In the genomic region with DNA sequence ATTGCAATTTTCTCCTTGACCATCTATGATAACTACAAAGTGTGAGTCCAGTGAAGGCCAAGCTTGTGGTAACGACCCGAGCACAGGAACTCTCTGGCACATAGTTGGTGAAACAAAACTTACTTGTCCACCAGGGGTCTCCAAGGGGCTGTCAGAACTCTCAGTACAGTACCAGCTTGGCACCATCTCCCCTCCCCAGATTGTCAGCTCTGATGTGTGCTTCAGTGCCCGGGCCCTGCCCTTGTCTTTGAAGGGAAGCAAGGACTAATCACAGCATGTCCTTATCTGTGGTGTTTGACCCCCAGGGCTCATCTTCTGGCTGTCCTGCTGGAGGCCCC, we compare ENCODE assay signal across 8 mouse cellular contexts.
DNase-seq lines count a peak whose midpoint lies in the region; ATAC-seq and TF ChIP-seq lines count a peak whose summit lies in the region.

No protein-coding gene starts in this region.

- ATAC-seq in hematopoietic stem cell, adult 5-6 weeks (replicated peaks in 1 of 2; ENCODE audit: insufficient read depth in 1 of 2, low FRiP score in 2 of 2, low TSS enrichment in 1 of 2, low read depth in 1 of 2, poor library complexity in 2 of 2, severe bottlenecking in 2 of 2), result peak; percentile 37 to 39; a peak in 1 of 4 replicates
- no peak for ATAC-seq in monocyte, adult 5-6 weeks (replicated peaks; ENCODE audit: insufficient number of reproducible peaks, low FRiP score, low TSS enrichment, poor library complexity, severe bottlenecking)
- no peak for ATAC-seq in frontal cortex, adult (ENCODE audit: low TSS enrichment)

- no peak overlapping the region for H3K27ac ChIP-seq in left cerebral cortex, adult 2 months

- H3K4me3 ChIP-seq in left cerebral cortex, adult 2 months, result no peak overlapping the region

- no peak for DNase-seq in left cerebral cortex, adult 2 months (ENCODE audit: extremely low spot score in 1 of 2, low spot score in 2 of 2)
- no peak for DNase-seq in left cerebral cortex, adult 11 months (ENCODE audit: low spot score)
- DNase-seq in NIH3T3 (ENCODE audit: low read depth), result peak; percentile 54
- peak; percentile 93 for DNase-seq in cerebellum, postnatal 10 days
- peak; percentile 37 for DNase-seq in lung, postnatal 14 days

- intact Hi-C loops in left cerebral cortex, adult 2 months (cut with DNase I), result loop anchor here (10.0 kb wide), 1 partner anchor 268 kb away; no protein-coding TSS in a partner anchor

- TF ChIP-seq CTCF in left cerebral cortex, adult 2 months (IDR thresholded peaks at IDR 0.05), result peak; percentile 40

Comparison
In these comparisons a context has a peak if more than half of its experiments do, and no peak if none do; other contexts are left out.
1. DNase-seq: peak in NIH3T3 (single experiment), cerebellum, postnatal 10 days (2 of 2) and lung, postnatal 14 days (single experiment); none in left cerebral cortex, adult 2 months (0 of 2) and left cerebral cortex, adult 11 months (single experiment).
2. ATAC-seq: peak in hematopoietic stem cell, adult 5-6 weeks (2 of 2); none in monocyte, adult 5-6 weeks (single experiment) and frontal cortex, adult (single experiment).